9 mouse cellular contexts compared by ENCODE assay signal in genomic region chr17:29044925-29045319, GRCm38 (mm10). TPM values are rescaled to one million over a fixed set of nuclear protein-coding genes. Genes with fewer than 3 reads are reported as not detected.
DNase-seq lines count a peak whose midpoint lies in the region; ATAC-seq and TF ChIP-seq lines count a peak whose summit lies in the region.
"Had no signal": no experiment of that assay in that cellular context is flagged by ENCODE, and none has a peak within 500 bp of the region (broad histone marks: within the 10 kb centered on the region; RNA-seq: fewer than 3 reads in every experiment).

No protein-coding gene starts in this region.

- peak; percentile 39; the same call in 1 of the 2 replicates for ATAC-seq in heart, postnatal 0 days (ENCODE audit: insufficient read depth, low read depth)
- no peak for ATAC-seq in intestine, postnatal 0 days

- H3K9me3 ChIP-seq in heart, postnatal 0 days (replicated peaks; ENCODE audit: control insufficient read depth, low read length): no peaks in the 10 kb centered on the region
- H3K9me3 ChIP-seq in intestine, postnatal 0 days (ENCODE audit: control insufficient read depth): no peaks in the 10 kb centered on the region

- peak overlapping the region; percentile 61 for H3K27ac ChIP-seq in heart, postnatal 0 days (ENCODE audit: low read depth)
- peak overlapping the region; percentile 57; the same call in 1 of the 2 replicates for H3K27ac ChIP-seq in intestine, postnatal 0 days (ENCODE audit: low read depth, low read length)

- no peak overlapping the region for H3K9ac ChIP-seq in heart, postnatal 0 days (replicated peaks; ENCODE audit: low read depth, low read length)
- H3K9ac ChIP-seq in intestine, postnatal 0 days (ENCODE audit: low read depth, low read length): no peak overlapping the region

- no peak for TF ChIP-seq EP300 in heart, postnatal 0 days (IDR thresholded peaks at IDR 0.05; ENCODE audit: low read depth)

- peak; percentile 78 for TF ChIP-seq CTCF in heart, postnatal 0 days (IDR thresholded peaks at IDR 0.05; ENCODE audit: low read depth)
- TF ChIP-seq CTCF in intestine, postnatal 0 days (IDR thresholded peaks at IDR 0.05; ENCODE audit: low read depth): peak; percentile 89

- H3K4me1 ChIP-seq in heart, postnatal 0 days (ENCODE audit: control insufficient read depth, insufficient read depth): peaks cover 5% of the 10 kb centered on the region; the same call in 1 of the 2 replicates
- H3K4me1 ChIP-seq in intestine, postnatal 0 days (replicated peaks; ENCODE audit: control insufficient read depth, insufficient read depth, low read length): no peaks in the 10 kb centered on the region

- peak; percentile 76 for DNase-seq in heart, postnatal 0 days (ENCODE audit: low spot score)
- DNase-seq in heart, adult 9 months (ENCODE audit: low spot score in 2 of 2): no peak
- peak; percentile 62 for DNase-seq in A20 (ENCODE audit: low read depth, low spot score)
- DNase-seq in NIH3T3 (ENCODE audit: low read depth): peak; percentile 77
- DNase-seq in urinary bladder, postnatal 36 days (ENCODE audit: low spot score in 2 of 2): no peak
- DNase-seq in gastrocnemius, postnatal 10 days: no peak
- DNase-seq in kidney, adult 8-10 months: no peak
- DNase-seq: cerebellum, adult 9-11 months had no signal

- H3K27me3 ChIP-seq in heart, postnatal 0 days (ENCODE audit: control insufficient read depth, insufficient read depth, low read length): no peaks in the 10 kb centered on the region
- H3K27me3 ChIP-seq in intestine, postnatal 0 days (replicated peaks; ENCODE audit: control insufficient read depth, insufficient read depth, low read length): no peaks in the 10 kb centered on the region

- no peak overlapping the region for H3K4me2 ChIP-seq in heart, postnatal 0 days (ENCODE audit: low read depth, low read length)
- no peak overlapping the region for H3K4me2 ChIP-seq in intestine, postnatal 0 days (replicated peaks; ENCODE audit: low read depth)

- H3K4me3 ChIP-seq in heart, postnatal 0 days (ENCODE audit: low read depth, low read length): no peak overlapping the region
- no peak overlapping the region for H3K4me3 ChIP-seq in intestine, postnatal 0 days (ENCODE audit: low read depth, low read length)

- peaks cover 63% of the 10 kb centered on the region for H3K36me3 ChIP-seq in heart, postnatal 0 days (replicated peaks; ENCODE audit: control insufficient read depth, insufficient read depth, low read length)
- peaks cover 56% of the 10 kb centered on the region for H3K36me3 ChIP-seq in intestine, postnatal 0 days (ENCODE audit: control insufficient read depth, insufficient read depth)

- WGBS in heart, postnatal 0 days: 62% methylated on average over 1 of the region's 1 CpGs
- WGBS in intestine, postnatal 0 days: 44% methylated on average over 1 of the region's 1 CpGs

RNA-seq across cellular contexts. Expression of gene Srsf3, which starts 12.5 kb away (rescaled TPM):
- 110 and 151 TPM in 2 replicates for total RNA-seq in heart, postnatal 0 days (2014; rRNA removed; ENCODE audit: low replicate concordance)
- polyA plus RNA-seq in heart, postnatal 0 days (2015; fragmentation: Nextera tagmentation; extraction: Ambion mirVana): 202 and 238 TPM in 2 replicates
- polyA plus RNA-seq in intestine, postnatal 0 days (2015; fragmentation: Nextera tagmentation; extraction: Ambion mirVana): 257 TPM in 2 replicates
- 10 to 100 TPM; 91.3 to 94.2 TPM for total RNA-seq in gastrocnemius, postnatal 10 days (2021)

RNA-seq across cellular contexts. Expression of gene Stk38, which starts 37.1 kb away (rescaled TPM):
- 49.8 and 50.1 TPM in 2 replicates for total RNA-seq in heart, postnatal 0 days (2014; rRNA removed; ENCODE audit: low replicate concordance)
- polyA plus RNA-seq in heart, postnatal 0 days (2015; fragmentation: Nextera tagmentation; extraction: Ambion mirVana): 53.7 and 57.3 TPM in 2 replicates
- polyA plus RNA-seq in intestine, postnatal 0 days (2015; fragmentation: Nextera tagmentation; extraction: Ambion mirVana): 51.5 and 59.5 TPM in 2 replicates
- total RNA-seq in gastrocnemius, postnatal 10 days (2021): 10 to 100 TPM; 34.4 to 45.0 TPM

RNA-seq across cellular contexts. Expression of gene Cdkn1a, which starts 45.9 kb away (rescaled TPM):
- 16.7 and 42.8 TPM in 2 replicates for total RNA-seq in heart, postnatal 0 days (2014; rRNA removed; ENCODE audit: low replicate concordance)
- polyA plus RNA-seq in heart, postnatal 0 days (2015; fragmentation: Nextera tagmentation; extraction: Ambion mirVana): 48.2 and 48.9 TPM in 2 replicates
- 74.9 and 88.3 TPM in 2 replicates for polyA plus RNA-seq in intestine, postnatal 0 days (2015; fragmentation: Nextera tagmentation; extraction: Ambion mirVana)
- 10 to 100 TPM; 43.0 to 46.3 TPM for total RNA-seq in gastrocnemius, postnatal 10 days (2021)

Comparison
In these comparisons a context has a peak if more than half of its experiments do, and no peak if none do; other contexts are left out.
1. DNase-seq: peak in heart, postnatal 0 days (single experiment), A20 (single experiment) and NIH3T3 (single experiment); none in heart, adult 9 months (0 of 2), urinary bladder, postnatal 36 days (0 of 2), gastrocnemius, postnatal 10 days (single experiment) and kidney, adult 8-10 months (0 of 2).